Mouse (Mus musculus) limb, embryonic 14.5 days (tissue): Measurements from ENCODE around the gene Rassf6. TPM values are rescaled to one million over a fixed set of nuclear protein-coding genes. Genes with fewer than 3 reads are reported as not detected.

ENCODE experiments used
- ATAC-seq: fragments of 200-750 bp; cut with Nextera tagmentation; 2 replicates; pipeline ENCODE4 v1.8.0; 2017; ENCODE audit warnings: low read depth, moderate number of reproducible peaks, moderate TSS enrichment; ENCODE audit not compliant: low FRiP score
- DNase-seq: peaks from one replicate; pipeline ENCODE4 v3.0.0-alpha.2; 2015; ENCODE audit warnings: low spot score
- H3K27ac ChIP-seq: fragments of 300-500 bp; sonication (generic); replicated peaks from 2 replicates; pipeline ENCODE4 v1.5.1; 2014; ENCODE audit warnings: low read depth, mild to moderate bottlenecking, low read length, moderate library complexity, mixed read lengths
- H3K27me3 ChIP-seq: fragments of 300-500 bp; sonication (generic); 2 replicates; pipeline ENCODE4 v1.6.1; 2014; ENCODE audit warnings: low read length, mixed read lengths; ENCODE audit not compliant: control insufficient read depth, insufficient read depth
- H3K36me3 ChIP-seq: fragments of 300-500 bp; sonication (generic); 2 replicates; pipeline ENCODE4 v1.6.1; 2014; ENCODE audit warnings: mild to moderate bottlenecking, low read length, moderate library complexity, mixed read lengths; ENCODE audit not compliant: control insufficient read depth, insufficient read depth
- H3K4me1 ChIP-seq: fragments of 300-500 bp; sonication (generic); 2 replicates; pipeline ENCODE4 v1.6.1; 2014; ENCODE audit warnings: antibody characterized with exemption, low read length, mixed read lengths; ENCODE audit not compliant: control insufficient read depth, insufficient read depth
- H3K4me2 ChIP-seq: fragments of 300-500 bp; sonication (generic); replicated peaks from 2 replicates; pipeline ENCODE4 v1.6.1; 2014; ENCODE audit warnings: low read depth, mild to moderate bottlenecking, low read length, moderate library complexity; ENCODE audit not compliant: severe bottlenecking
- H3K4me3 ChIP-seq: fragments of 300-500 bp; sonication (generic); replicated peaks from 2 replicates; pipeline ENCODE4 v1.5.1; 2014; ENCODE audit warnings: low read length
- H3K9ac ChIP-seq: fragments of 300-500 bp; sonication (generic); 2 replicates; pipeline ENCODE4 v1.6.1; 2014; ENCODE audit warnings: mild to moderate bottlenecking, low read depth, low read length, moderate library complexity; ENCODE audit not compliant: severe bottlenecking
- H3K9me3 ChIP-seq: fragments of 300-500 bp; sonication (generic); 2 replicates; pipeline ENCODE4 v1.6.1; 2016; ENCODE audit warnings: low read length; ENCODE audit not compliant: control insufficient read depth
- POLR2A ChIP-seq: fragments of 200-500 bp; IDR thresholded peaks from 2 replicates; pipeline ENCODE4 v1.8.0; 2012; ENCODE audit warnings: inconsistent platforms, mild to moderate bottlenecking, moderate library complexity, borderline replicate concordance; ENCODE audit not compliant: insufficient read depth, insufficient read length; ENCODE audit errors: extremely low read depth
- WGBS: fragments of 180-500 bp; shearing (Covaris S2); extraction: QIAGEN DNeasy Blood & Tissue Kit; methylation state at CpG from one replicate; pipeline ENCODE4 v1.1.7; 2014; 5-methylcytosine and 5-hydroxymethylcytosine counted together
- polyA plus RNA-seq, 2 experiments: library from polyadenylated mRNA; depleted of rRNA in 1 of 2; stranded (reverse) in 1 of 2; unstranded in 1 of 2; fragments of >200 nt; fragmentation: Nextera tagmentation in 1 of 2; extraction: Ambion mirVana in 1 of 2; gene quantifications; 2 replicates each; pipeline versions ENCODE4 v1.2.1 to v1.2.3; 2012 to 2014

Rassf6 gene
- polyA plus RNA-seq, 2 experiments, result 1.2 to 3.3 TPM

DNA sequence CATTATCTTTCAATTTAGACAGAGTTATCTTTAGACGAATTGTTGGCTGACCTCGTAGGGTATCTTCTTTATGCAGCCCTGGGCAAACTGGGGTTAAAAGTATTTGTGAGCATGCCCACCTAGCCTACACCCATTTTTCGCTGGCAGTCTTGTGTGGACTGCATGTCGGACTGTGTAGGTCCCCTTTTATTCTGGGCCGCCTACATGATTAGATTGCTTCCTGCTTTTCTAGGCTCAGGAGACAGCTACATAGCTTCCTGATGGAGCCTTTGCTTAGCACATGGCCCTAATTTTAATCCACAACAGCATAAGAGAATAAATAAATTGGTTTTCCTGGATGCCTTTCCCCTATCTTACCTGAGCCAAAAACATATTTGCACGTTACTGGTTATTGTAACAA, 44.3 kb downstream of the Rassf6 start:
- Histone ChIP-seq H3K4me2 (no peak overlapping the region), H3K9ac (no peak overlapping the region), H3K4me3 (no peak overlapping the region), H3K4me1 (no peaks in the 10 kb centered on the region), H3K9me3 (no peaks in the 10 kb centered on the region), H3K36me3 (no peaks in the 10 kb centered on the region), H3K27me3 (no peaks in the 10 kb centered on the region; the same call in 1 of the 2 replicates), H3K27ac (no peak overlapping the region)
- no peak for DNase-seq
- ATAC-seq, result no peak
- no peak for TF ChIP-seq POLR2A
- WGBS, result 87% methylated on average over 6 of the region's 6 CpGs

DNA sequence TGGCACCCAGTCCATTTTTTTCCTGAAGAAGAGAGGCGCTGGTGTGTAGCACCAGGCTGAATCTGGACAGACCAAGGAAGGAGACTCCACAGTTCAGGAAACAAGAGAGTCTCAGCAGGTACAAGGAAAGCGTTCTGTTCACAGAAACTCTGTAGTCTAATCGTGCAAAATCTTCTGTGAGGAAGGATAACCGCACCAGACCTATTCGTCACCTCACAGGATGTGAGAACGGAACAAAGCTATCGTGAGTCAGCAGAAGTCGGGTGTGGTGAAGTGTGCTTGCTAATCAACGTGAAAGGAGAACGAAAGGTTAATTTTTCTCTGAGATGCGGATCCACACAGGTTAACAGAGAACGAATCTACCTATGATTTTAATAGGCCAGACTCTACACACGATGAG, 45.5 kb downstream of the Rassf6 start:
- H3K27me3 ChIP-seq, result no peaks in the 10 kb centered on the region
- no peaks in the 10 kb centered on the region for H3K9me3 ChIP-seq
- no peak overlapping the region for H3K4me2 ChIP-seq
- no peak overlapping the region for H3K9ac ChIP-seq
- no peak overlapping the region for H3K4me3 ChIP-seq
- H3K27ac ChIP-seq, result no peak overlapping the region
- no peaks in the 10 kb centered on the region for H3K36me3 ChIP-seq
- 88% methylated on average over 13 of the region's 13 CpGs for WGBS
- no peak for DNase-seq
- TF ChIP-seq POLR2A, result no peak
- H3K4me1 ChIP-seq, result no peaks in the 10 kb centered on the region
- no peak for ATAC-seq

DNA sequence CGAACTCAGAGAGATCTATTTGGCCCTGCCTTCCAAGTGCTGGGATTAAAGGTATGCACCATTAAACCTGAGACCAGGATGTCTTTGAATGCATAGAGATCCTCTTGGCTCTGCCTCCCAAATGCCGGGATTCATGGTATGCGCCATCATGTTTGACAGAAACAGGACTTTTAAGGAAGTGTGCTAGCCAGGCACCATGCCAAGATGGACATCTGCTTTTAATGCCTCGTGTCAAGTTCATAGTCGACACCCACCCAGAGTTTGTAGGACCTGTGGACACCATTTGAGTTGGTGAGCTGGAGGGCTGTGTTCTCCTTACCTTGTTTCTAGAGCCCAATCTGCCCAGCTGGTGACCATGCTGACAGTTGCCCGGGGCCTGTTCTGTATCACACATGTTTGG, 48.5 kb downstream of the Rassf6 start:
- no peak for ATAC-seq
- WGBS, result 64% methylated on average over 6 of the region's 6 CpGs

DNA sequence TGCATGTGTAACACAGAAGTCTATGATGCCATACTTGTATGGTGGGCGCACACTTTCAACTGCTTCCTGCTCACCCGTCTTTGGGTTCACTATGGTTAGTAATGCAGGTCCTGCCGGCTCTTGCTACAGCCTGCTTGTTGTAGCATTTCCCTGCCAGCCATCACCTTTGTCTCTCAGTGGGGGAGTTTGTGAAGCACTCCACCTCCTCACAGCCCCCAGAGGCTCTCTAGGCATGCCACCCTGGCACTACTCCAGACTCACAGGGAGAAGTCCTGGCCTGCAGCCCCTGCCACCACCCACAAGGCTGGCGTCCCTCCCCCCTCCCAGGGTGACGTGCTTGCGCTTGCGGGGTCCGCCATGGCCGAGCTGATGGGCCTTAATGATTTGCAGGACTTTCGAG, 49.8 kb downstream of the Rassf6 start:
- no peak for DNase-seq

More for the DNA sequence above, 48.5 kb downstream of the Rassf6 start:
- no peaks in the 10 kb centered on the region for H3K27me3 ChIP-seq
- no peaks in the 10 kb centered on the region for H3K9me3 ChIP-seq
- H3K27ac ChIP-seq, result no peak overlapping the region
- no peak overlapping the region for H3K4me3 ChIP-seq
- TF ChIP-seq POLR2A, result no peak
- no peaks in the 10 kb centered on the region for H3K36me3 ChIP-seq
- no peak overlapping the region for H3K9ac ChIP-seq
- no peaks in the 10 kb centered on the region for H3K4me1 ChIP-seq
- no peak overlapping the region for H3K4me2 ChIP-seq
- no peak for DNase-seq

DNA sequence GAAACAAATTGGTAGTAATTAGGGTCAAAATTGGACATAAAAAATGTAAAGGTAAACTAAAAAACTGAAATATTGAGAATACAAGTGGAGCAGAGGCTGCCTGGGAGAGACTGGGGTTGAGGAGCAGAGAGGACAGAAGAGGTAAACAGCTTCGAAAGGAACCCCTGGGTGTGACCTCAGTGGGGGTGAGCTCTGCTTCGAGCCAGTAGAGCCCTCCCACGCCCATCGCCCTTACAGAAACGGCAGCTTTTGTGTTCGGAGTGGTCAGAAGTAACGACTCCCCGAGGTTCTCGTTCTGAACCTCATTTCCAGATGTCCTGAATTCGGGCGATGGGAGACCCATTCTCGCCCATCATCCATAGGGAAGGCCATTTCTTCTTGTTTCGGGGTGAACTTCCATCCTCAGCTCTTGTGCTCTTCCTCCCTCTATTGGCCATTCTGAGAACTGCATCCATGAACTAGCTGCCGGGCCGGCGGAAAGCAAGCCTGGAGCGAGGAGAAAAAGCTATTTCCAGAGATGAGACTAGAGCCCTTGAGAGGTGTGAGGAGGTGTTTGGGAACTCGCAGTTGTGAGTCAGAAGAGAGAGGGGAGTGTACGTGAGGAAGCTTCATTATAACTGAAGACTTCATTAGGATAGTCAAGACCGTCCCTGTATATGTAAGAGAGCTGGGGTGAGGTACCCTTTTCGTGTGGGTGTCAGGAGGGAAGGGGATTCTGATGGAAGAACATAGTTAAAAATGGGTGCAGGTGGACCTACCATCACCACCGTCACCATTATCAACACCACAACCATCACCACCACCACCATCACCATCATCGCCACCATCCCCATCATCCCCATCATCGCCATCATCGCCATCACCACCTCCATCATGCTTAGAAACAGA, 51.5 kb downstream of the Rassf6 start:
- Histone ChIP-seq H3K27me3 (no peaks in the 10 kb centered on the region), H3K36me3 (no peaks in the 10 kb centered on the region), H3K9ac (peak overlapping the region; percentile 50; the same call in 1 of the 2 replicates), H3K27ac (no peak overlapping the region), H3K4me2 (peak overlapping the region; percentile 64), H3K9me3 (no peaks in the 10 kb centered on the region), H3K4me1 (no peaks in the 10 kb centered on the region), H3K4me3 (peak overlapping the region; percentile 36)
- TF ChIP-seq POLR2A, result no peak
- ATAC-seq (peak; percentile 80), DNase-seq (peak; percentile 69)
- 25% methylated on average over 25 of the region's 25 CpGs for WGBS

More for the DNA sequence above, 49.8 kb downstream of the Rassf6 start:
- no peak for ATAC-seq
- Histone ChIP-seq H3K4me3 (no peak overlapping the region), H3K4me1 (no peaks in the 10 kb centered on the region), H3K9ac (no peak overlapping the region), H3K9me3 (no peaks in the 10 kb centered on the region), H3K27ac (no peak overlapping the region), H3K27me3 (no peaks in the 10 kb centered on the region), H3K36me3 (no peaks in the 10 kb centered on the region), H3K4me2 (no peak overlapping the region)
- 54% methylated on average over 10 of the region's 10 CpGs for WGBS
- TF ChIP-seq POLR2A, result no peak
